Mouse (Mus musculus) fat pad, adult 2 months (tissue): ENCODE data around the gene Cdk5rap1.

Experiments
- DNase-seq: peaks from one replicate; pipeline ENCODE4 v3.0.0-alpha.2; 2011; ENCODE audit warnings: low read depth, low spot score; ENCODE audit errors: extremely low read depth

The Cdk5rap1 gene

GRCm38 (mm10) chr2:154372842-154373500 lies at the start of gene Cdk5rap1:
Gene Cdk5rap1 (minus strand): TSS chr2:154373010.
- no peak for DNase-seq

DNA sequence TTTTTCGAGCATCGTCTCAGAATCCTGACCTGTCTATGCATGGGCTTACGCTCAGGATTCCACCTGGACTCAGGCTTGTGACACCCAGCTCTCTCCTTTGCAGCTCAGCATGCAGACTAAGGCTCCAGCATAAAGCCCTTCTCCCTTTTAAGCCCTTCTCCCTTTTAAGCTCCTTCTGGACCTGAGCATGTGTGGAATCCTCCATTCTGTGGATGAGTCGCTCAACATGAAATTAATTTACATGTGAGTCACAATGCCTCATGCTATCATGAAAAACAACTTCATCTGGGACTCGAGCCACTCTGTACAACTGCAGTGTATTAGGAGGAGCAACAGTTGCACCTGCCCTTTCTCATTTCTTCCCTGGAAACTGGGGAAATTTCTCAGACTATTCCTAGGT lies 49.4 kb upstream of the Cdk5rap1 start:
- DNase-seq, result no peak

GRCm38 (mm10) chr2:154420942-154421731 lies 48.3 kb upstream of the Cdk5rap1 start:
- DNase-seq, result no peak

DNA sequence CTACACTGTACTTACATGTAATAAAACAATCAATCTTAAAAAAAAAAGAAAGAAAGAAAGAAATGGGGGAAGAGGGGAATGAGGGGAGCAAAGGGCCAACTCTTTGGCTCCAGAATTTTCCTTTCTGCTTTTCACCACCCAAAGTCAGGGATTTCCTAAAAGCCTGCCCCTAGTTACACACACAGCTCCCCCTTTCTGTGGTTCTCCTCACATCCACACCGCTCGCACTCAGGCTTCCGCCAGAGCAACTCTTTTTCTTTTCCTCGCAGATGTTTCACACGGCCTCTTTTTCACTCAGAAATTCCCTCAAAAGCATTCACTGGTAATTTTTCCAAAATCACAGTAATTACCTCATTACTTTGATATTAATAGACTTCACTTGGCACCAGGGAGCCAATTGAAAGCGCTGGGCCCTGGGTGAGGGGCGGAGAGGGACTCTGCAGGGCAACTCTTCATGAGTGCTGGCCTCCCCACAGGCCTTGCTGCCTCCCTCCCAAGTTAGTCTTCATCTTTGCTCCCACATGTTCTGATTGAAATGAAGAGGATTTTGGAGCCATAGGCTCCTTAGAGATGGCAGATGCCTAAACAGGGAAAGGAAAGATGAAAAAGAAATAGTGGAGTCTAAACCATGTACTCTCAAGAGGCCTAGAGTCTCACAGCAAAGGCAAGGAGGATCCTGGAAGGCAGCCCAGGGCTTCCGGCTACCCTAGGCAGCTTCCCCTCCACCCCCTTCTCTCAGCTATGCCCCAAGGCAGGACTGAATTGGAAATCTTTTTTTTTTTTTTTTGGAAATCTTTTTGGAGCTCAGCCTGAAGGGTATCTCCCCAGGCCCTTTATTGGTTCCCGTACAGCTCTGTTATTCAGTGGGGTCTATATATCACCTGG lies 47.1 kb upstream of the Cdk5rap1 start:
- DNase-seq, result no peak

- no peak for DNase-seq
Measured at GRCm38 (mm10) chr2:154418001-154418400, 45.2 kb upstream of the Cdk5rap1 start.

DNA sequence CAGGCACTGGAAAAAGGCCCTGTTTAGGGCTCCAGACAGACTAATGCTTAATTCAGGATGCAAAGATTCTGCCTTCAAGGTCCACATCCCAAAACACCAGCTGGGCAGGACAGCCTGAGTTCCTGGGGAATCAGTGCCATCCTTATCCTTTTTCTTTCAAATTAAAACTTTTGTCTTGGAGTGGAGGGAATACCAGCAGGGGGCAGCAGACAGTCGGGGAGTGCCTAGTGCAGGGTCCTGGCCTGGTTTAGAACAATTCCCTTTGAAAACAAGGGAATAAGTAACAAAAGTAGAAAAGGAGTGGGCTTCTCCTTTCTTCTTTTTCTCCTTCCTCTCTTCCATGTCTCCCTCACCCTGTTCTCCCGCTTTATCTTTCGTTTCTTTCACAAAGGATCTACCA lies 44.3 kb upstream of the Cdk5rap1 start:
- no peak for DNase-seq

GRCm38 (mm10) chr2:154412018-154412666 lies 39.3 kb upstream of the Cdk5rap1 start:
- DNase-seq, result no peak

GRCm38 (mm10) chr2:154410355-154410754 lies 37.5 kb upstream of the Cdk5rap1 start:
- no peak for DNase-seq

- no peak for DNase-seq
Measured at GRCm38 (mm10) chr2:154407643-154408445, 35.0 kb upstream of the Cdk5rap1 start, which contains the start of gene Snta1. Gene Snta1 (minus strand): TSS chr2:154408099.

DNA sequence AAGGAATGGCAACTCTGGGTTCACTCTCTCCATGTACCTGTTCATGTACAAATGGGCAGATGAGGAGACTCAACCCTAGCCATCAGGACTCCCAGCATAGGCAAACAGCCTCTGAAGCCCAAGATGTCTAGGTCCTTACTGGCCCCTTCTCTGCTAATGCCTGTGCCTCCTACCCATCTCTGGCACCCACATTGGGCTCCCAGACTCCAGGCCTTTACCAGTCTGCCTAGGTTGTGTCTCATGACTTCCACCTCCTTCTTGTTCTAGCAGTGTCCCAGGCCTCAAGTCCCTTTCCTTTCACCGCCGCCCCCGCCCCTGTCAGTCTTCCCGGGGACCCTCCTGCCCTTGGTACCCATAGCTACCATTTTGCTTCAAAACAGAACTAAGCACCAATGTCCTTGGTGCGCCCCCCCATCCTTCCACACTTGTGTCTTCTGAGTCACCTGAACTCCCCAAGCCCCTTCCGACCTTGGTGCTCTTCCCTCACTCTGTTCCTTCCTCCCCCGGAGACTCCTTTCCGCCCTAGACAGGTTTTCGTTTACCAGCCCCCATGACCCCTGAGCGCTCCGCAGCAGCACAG lies 34.3 kb upstream of the Cdk5rap1 start:
- DNase-seq, result no peak

DNA sequence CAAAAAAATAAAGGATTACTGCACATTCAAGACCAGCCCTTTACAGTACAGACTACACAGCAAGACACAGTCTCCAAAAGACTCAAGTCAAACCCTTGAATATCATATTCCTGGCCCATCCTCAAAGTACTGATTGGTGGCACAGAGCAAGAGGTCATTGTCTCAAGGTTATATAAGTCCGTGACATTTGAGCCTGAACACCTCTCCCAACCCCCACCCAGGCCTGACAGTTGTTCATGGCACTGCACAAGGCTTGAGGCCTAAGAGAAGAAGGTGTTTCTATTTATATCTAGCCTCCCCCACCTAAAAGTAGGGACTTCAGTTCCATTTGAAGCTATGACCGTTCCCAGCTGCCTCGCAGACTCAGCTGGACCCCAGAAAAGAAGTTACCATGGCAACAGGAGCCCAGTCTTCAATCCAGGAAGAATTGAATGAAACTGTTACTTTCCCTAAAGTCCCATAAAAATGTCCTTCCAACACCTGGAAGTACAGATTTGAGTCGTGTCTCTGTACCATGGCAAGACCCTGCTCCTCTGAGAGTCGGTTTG lies 32.7 kb upstream of the Cdk5rap1 start:
- no peak for DNase-seq

GRCm38 (mm10) chr2:154402811-154403210 lies 30.0 kb upstream of the Cdk5rap1 start:
- no peak for DNase-seq

GRCm38 (mm10) chr2:154401976-154402375 lies 29.2 kb upstream of the Cdk5rap1 start:
- DNase-seq, result no peak

DNA sequence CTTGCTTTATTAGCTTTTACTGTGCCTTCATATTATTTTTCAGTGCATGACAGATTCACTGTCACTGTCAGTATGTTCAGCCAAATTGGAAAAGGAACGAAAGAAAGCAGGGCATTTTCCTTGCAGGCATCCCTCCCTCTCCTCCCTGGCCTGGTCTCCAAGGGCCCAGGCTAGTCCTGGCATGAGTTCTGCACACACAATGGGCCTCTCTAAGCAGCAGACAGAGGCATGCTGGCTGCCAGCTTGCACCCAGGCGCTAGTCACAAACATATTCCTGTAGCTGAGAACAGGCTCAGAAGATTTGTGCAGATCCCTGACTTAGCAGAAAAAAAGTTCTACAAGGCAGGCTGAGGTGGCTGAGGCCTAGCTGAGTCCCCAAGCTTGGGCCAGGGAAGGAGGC lies 26.5 kb upstream of the Cdk5rap1 start:
- peak; percentile 61 for DNase-seq

- DNase-seq, result peak; percentile 82
Measured at GRCm38 (mm10) chr2:154398267-154398666, 25.5 kb upstream of the Cdk5rap1 start.

GRCm38 (mm10) chr2:154396529-154396928 lies 23.7 kb upstream of the Cdk5rap1 start:
- no peak for DNase-seq

GRCm38 (mm10) chr2:154394602-154395001 lies 21.8 kb upstream of the Cdk5rap1 start:
- no peak for DNase-seq

DNA sequence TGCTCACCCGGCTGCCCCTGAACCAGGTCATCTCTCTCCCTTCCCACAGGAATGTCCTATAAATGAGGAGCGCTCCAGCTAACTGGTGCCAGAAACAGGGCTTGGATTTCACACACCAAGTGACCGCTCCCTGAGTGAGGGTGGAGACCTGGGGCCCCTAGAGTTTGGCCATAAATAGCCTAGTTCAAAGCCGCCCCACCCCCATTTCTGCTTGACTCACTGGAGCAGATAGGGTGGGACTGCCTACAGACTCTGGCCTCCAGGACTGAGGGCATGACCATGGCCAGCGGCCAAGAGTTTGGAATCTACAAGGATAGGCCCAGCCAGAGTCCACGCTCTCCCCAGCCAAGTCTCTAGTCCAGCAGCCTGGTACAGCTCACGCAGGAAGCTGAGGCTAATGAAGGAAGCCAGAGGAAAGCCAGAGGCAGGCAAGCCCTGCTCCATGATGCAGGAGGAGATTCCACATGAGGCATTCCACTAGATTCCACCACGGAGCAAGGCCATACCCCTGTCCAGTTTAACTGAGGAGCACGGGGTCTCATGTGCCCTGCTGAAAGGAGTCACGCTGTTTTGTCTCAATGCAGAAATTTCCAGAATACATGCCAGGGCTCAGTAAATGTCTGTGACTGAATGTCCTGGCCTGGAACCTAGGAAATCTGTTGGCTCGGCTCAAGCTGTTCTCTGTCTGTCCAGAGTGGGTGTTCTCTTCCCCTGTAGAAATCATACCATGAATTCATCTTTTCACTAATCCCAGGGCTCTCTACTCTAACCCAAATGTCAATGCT lies 17.6 kb upstream of the Cdk5rap1 start:
- DNase-seq, result no peak

DNA sequence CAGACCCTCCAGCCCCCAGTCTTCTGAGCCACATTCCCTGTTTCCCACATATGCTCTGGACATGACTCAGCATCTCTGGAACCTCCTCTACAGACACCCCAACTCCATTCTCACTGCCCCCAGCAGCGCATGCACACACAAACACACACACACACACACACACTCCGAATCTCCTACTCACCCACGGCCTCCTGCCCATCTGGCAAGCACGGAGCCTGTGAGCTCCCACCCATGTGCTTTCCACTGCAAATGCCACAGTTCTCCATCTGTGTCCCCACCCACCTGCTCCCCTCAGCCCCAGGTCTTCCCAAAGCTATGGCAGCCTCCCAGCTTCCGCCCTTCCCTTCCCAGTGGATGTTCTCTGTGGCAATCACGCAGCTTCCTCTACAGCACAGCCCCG lies 6.3 kb upstream of the Cdk5rap1 start:
- no peak for DNase-seq
